Mouse (Mus musculus) embryonic facial prominence, embryonic 10.5 days (tissue): ENCODE results near the gene Neb. TPM values are rescaled to one million over a fixed set of nuclear protein-coding genes. Genes with fewer than 3 reads are reported as not detected.

Source experiments
- DNase-seq: peaks from one replicate; pipeline ENCODE4 v3.0.0-alpha.2; 2017; ENCODE audit warnings: low spot score
- H3K27ac ChIP-seq: fragments of 300-500 bp; sonication (generic); replicated peaks from 2 replicates; pipeline ENCODE4 v1.5.1; 2016; ENCODE audit warnings: mild to moderate bottlenecking
- H3K27me3 ChIP-seq: fragments of 300-500 bp; sonication (generic); replicated peaks from 2 replicates; pipeline ENCODE4 v1.6.1; 2016; ENCODE audit warnings: low read depth, mild to moderate bottlenecking; ENCODE audit not compliant: poor library complexity, severe bottlenecking
- H3K36me3 ChIP-seq: fragments of 300-500 bp; sonication (generic); replicated peaks from 2 replicates; pipeline ENCODE4 v1.6.1; 2016; ENCODE audit warnings: mild to moderate bottlenecking, moderate library complexity
- H3K4me1 ChIP-seq: fragments of 300-500 bp; sonication (generic); 2 replicates; pipeline ENCODE4 v1.6.1; 2016
- H3K4me3 ChIP-seq: fragments of 300-500 bp; sonication (generic); 2 replicates; pipeline ENCODE4 v1.5.1; 2016; ENCODE audit warnings: mild to moderate bottlenecking, moderate library complexity
- H3K9me3 ChIP-seq: fragments of 300-500 bp; sonication (generic); 2 replicates; pipeline ENCODE4 v1.6.1; 2016; ENCODE audit warnings: mild to moderate bottlenecking
- WGBS: fragments of 180-500 bp; shearing (Covaris S2); methylation state at CpG from one replicate; pipeline ENCODE4 v1.1.7; 2016; 5-methylcytosine and 5-hydroxymethylcytosine counted together
- polyA plus RNA-seq: library from polyadenylated mRNA; unstranded; fragments of >200 nt; fragmentation: Nextera tagmentation; extraction: Ambion mirVana; gene quantifications from 2 replicates; pipeline ENCODE4 v1.2.1, GENCODE M21; 2016

The Neb gene
- polyA plus RNA-seq, 1 experiment from 2014 or later: 1.00 TPM

DNA sequence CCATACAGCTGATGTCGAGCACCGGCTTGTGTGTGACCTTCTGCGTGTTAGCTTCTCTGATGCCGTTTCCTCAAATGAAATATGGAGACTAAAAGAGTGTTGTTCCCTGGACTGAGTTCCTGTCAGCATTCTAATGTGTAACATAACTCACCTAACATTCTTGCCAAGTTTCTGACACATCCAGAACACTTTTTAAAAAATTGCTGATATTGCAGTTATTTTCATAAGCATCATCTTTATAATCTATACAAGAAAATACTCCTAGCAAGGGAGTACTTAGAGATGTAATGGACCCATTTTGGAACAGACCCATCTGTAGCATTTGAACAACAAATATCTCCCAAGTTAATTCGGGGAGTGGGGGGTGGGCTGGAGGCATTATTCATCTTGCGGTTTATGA lies 8.7 kb downstream of the Neb start:
- Histone ChIP-seq H3K27me3 (no peaks in the 10 kb centered on the region), H3K36me3 (no peaks in the 10 kb centered on the region), H3K4me3 (no peak overlapping the region), H3K9me3 (no peaks in the 10 kb centered on the region), H3K27ac (no peak overlapping the region), H3K4me1 (peaks cover 10% of the 10 kb centered on the region; the same call in 1 of the 2 replicates)
- WGBS: 92% methylated on average over 6 of the region's 6 CpGs
- DNase-seq: no peak

DNA sequence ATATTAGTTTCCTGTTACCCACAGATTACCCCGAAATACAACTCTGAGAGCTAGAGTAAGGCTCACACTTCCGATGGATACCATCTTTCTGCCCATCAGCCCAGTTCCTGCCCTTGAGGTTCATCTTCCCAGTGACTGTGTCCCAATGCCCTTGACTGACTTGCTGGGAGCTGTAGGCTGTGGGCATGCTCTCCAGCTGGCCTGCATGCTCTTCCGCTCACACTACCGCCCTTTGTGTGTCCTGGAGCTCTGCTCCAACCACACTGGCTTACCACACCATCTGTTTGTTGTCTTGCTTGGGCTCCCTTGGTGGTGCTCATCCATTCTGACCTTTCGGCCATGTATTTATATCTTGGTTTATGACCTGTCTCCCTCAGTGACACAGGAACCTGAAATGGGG lies 10.6 kb downstream of the Neb start:
- no peaks in the 10 kb centered on the region for H3K9me3 ChIP-seq
- WGBS: 88% methylated on average over 5 of the region's 5 CpGs
- no peaks in the 10 kb centered on the region for H3K27me3 ChIP-seq
- no peak overlapping the region for H3K27ac ChIP-seq
- H3K36me3 ChIP-seq: no peaks in the 10 kb centered on the region
- peaks cover 10% of the 10 kb centered on the region; the same call in 1 of the 2 replicates for H3K4me1 ChIP-seq
- H3K4me3 ChIP-seq: no peak overlapping the region
- no peak for DNase-seq

- no peak overlapping the region for H3K4me3 ChIP-seq
- H3K4me1 ChIP-seq: peaks cover 10% of the 10 kb centered on the region; the same call in 1 of the 2 replicates
- no peaks in the 10 kb centered on the region for H3K27me3 ChIP-seq
- H3K36me3 ChIP-seq: no peaks in the 10 kb centered on the region
- no peak for DNase-seq
- no peak overlapping the region for H3K27ac ChIP-seq
- 77% methylated on average over 13 of the region's 13 CpGs for WGBS
- H3K9me3 ChIP-seq: no peaks in the 10 kb centered on the region
Measured at GRCm38 (mm10) chr2:52367248-52367647, 11.0 kb downstream of the Neb start.

DNA sequence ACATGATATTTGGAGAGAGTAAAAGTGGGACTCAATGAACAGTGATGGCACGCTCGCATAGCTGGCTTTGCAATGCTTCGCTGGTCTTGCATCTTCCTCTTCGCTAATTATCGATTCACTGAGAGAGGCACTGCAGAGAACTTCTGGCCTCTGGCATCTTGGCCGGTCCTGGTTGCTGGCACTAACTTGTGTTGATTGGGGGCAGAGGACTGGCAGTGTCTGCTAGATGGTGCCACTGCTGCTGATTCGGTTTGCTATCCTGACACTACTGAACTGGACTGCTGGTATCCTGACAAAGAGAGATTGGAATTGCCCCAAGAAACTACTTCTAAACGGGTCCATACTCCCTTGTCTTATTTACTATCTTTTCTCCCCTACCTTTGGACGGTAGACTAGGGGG lies 17.2 kb downstream of the Neb start:
- no peak overlapping the region for H3K27ac ChIP-seq
- H3K9me3 ChIP-seq: no peaks in the 10 kb centered on the region
- no peaks in the 10 kb centered on the region for H3K4me1 ChIP-seq
- no peaks in the 10 kb centered on the region for H3K36me3 ChIP-seq
- WGBS: 93% methylated on average over 9 of the region's 9 CpGs
- no peak overlapping the region for H3K4me3 ChIP-seq
- no peaks in the 10 kb centered on the region for H3K27me3 ChIP-seq
- no peak for DNase-seq

- no peak for DNase-seq
- Histone ChIP-seq H3K27me3 (no peaks in the 10 kb centered on the region), H3K4me3 (no peak overlapping the region), H3K9me3 (no peaks in the 10 kb centered on the region), H3K4me1 (no peaks in the 10 kb centered on the region), H3K27ac (no peak overlapping the region), H3K36me3 (no peaks in the 10 kb centered on the region)
- 76% methylated on average over 1 of the region's 1 CpGs for WGBS
Measured at GRCm38 (mm10) chr2:52359722-52360121, 18.6 kb downstream of the Neb start.

- H3K4me1 ChIP-seq: no peaks in the 10 kb centered on the region
- no peaks in the 10 kb centered on the region for H3K9me3 ChIP-seq
- 83% methylated on average over 5 of the region's 5 CpGs for WGBS
Measured at GRCm38 (mm10) chr2:52358156-52358555, 20.1 kb downstream of the Neb start.

DNA sequence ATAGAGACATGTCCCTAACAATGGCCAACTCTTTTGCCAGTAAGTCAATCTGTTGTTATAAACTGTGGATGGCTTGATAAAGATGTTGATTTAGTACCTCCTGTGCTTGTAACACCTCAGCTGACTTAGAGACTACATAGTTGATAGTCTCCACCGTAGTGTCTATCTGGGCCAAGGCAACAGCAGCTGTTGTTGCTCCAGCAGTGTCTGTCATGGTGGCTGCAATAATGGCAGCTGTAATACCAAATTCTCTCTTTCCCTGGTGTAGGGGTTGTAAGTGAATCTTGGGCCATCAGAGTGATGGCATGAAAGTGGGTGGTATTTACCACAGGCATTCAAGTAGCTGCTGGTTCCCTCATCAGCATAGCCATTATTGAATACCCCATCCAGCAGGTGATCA lies 27.2 kb downstream of the Neb start:
- no peak overlapping the region for H3K27ac ChIP-seq
- H3K27me3 ChIP-seq: no peaks in the 10 kb centered on the region
- no peaks in the 10 kb centered on the region for H3K36me3 ChIP-seq
- H3K9me3 ChIP-seq: no peaks in the 10 kb centered on the region
- DNase-seq: no peak
- H3K4me1 ChIP-seq: no peaks in the 10 kb centered on the region
- 87% methylated on average over 1 of the region's 1 CpGs for WGBS
- H3K4me3 ChIP-seq: no peak overlapping the region

More at GRCm38 (mm10) chr2:52358156-52358555, 20.1 kb downstream of the Neb start:
- Histone ChIP-seq H3K27ac (no peak overlapping the region), H3K27me3 (no peaks in the 10 kb centered on the region), H3K4me3 (no peak overlapping the region), H3K36me3 (no peaks in the 10 kb centered on the region)
- no peak for DNase-seq

DNA sequence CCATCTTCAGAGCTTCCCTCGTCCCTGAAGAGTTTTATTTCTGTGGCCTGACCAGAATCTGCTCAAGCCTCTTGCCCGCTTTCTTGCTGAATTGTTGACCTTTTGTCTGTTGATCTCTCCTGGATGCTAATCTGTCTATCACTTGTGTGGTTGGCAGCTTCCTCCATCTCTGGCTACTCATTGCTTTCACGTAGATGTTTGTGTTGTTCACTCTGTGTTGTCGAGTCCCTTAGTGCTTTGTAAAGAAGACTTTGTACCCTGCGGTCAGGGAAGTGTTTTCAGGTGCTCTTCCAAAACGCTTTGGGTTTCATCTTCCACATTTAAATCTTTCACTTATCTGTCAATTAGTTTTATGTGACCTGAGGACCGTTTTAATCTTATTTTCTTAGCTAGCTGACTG lies 37.3 kb downstream of the Neb start:
- no peak overlapping the region for H3K27ac ChIP-seq
- WGBS: 79% methylated on average over 7 of the region's 7 CpGs
- H3K4me1 ChIP-seq: no peaks in the 10 kb centered on the region

GRCm38 (mm10) chr2:52335556-52335955 lies 42.7 kb downstream of the Neb start:
- WGBS: 85% methylated on average over 13 of the region's 13 CpGs
- Histone ChIP-seq H3K27ac (no peak overlapping the region), H3K36me3 (no peaks in the 10 kb centered on the region), H3K9me3 (no peaks in the 10 kb centered on the region), H3K4me1 (no peaks in the 10 kb centered on the region), H3K4me3 (no peak overlapping the region), H3K27me3 (no peaks in the 10 kb centered on the region)
- no peak for DNase-seq

More for the DNA sequence above, 37.3 kb downstream of the Neb start:
- Histone ChIP-seq H3K36me3 (no peaks in the 10 kb centered on the region), H3K27me3 (no peaks in the 10 kb centered on the region), H3K9me3 (no peaks in the 10 kb centered on the region), H3K4me3 (no peak overlapping the region)
- no peak for DNase-seq

DNA sequence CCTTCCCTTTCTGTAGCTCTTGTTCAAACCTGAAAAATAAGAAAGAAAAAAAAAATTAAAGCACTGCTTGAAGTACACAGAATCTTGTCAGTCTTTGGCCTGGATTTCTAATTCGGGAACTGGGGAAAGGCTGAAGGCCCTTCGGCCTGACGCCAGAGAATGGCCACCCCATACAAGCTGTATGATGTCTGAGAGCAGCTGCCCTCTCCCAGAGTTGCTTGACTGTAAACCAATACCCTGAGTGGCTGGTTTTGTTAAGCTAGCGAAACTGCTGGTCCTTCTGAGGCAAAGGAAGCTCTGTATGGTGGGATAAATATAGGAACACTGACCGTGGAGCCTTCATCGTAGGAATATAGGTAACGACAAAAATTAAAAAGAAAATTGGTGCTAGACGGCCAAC lies 43.2 kb downstream of the Neb start:
- 90% methylated on average over 8 of the region's 8 CpGs for WGBS
- Histone ChIP-seq H3K4me1 (no peaks in the 10 kb centered on the region), H3K4me3 (no peak overlapping the region)

GRCm38 (mm10) chr2:52333535-52333934 lies 44.7 kb downstream of the Neb start:
- no peak for DNase-seq
- Histone ChIP-seq H3K36me3 (no peaks in the 10 kb centered on the region), H3K9me3 (no peaks in the 10 kb centered on the region), H3K4me1 (no peaks in the 10 kb centered on the region), H3K27ac (no peak overlapping the region), H3K4me3 (no peak overlapping the region), H3K27me3 (no peaks in the 10 kb centered on the region)
- WGBS: 43% methylated on average over 2 of the region's 2 CpGs

More for the DNA sequence above, 43.2 kb downstream of the Neb start:
- no peaks in the 10 kb centered on the region for H3K9me3 ChIP-seq
- no peaks in the 10 kb centered on the region for H3K36me3 ChIP-seq
- no peak for DNase-seq
- no peaks in the 10 kb centered on the region for H3K27me3 ChIP-seq
- H3K27ac ChIP-seq: no peak overlapping the region

DNA sequence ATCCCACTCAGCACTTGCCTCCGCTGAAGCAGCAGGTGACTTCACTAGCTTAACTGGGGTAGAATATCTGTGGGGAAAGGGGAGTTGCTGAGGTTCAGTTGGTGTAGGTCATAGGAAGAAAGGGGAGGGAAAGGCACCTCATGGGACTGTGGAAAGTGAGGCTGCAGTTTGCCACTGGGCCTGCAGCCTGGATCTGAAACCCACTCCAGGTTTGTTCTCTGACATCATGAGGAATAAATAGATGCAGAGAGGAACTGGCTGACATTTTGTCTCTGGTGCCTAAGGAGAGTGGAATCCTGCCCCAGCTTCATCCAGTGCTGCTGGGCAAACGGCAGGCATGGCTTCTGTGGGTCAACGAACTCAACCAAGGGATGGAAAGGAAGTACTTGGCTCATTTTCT lies 46.5 kb downstream of the Neb start:
- Histone ChIP-seq H3K4me3 (no peak overlapping the region), H3K4me1 (no peaks in the 10 kb centered on the region), H3K27me3 (no peaks in the 10 kb centered on the region), H3K27ac (no peak overlapping the region), H3K36me3 (no peaks in the 10 kb centered on the region), H3K9me3 (no peaks in the 10 kb centered on the region)
- 85% methylated on average over 3 of the region's 3 CpGs for WGBS
- no peak for DNase-seq

DNA sequence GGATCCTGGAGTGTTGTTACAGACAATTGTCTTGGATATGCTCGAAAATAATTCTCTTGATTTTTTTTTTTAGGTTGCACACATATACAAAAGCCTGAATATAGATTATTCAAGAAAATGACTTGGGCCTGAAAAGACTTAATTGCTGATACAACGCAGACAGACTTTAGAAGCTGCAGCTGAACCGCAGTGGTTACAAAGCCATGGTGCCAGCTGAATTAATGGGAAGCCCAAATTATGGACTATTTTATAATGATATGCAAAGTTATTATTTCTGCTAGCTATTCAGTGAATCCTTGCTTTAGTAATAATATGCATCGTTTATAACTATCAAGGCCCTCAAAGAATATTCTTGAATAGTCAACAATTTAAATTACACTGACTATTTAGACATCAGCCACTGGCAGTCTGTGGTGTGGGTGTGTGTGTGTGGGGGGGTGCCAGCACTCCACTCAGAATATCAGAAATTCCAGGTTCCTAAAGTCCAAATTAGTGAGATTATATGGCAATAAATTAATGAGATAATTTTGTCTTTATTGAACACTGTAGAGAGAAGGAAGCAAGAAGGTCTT lies 50.9 kb downstream of the Neb start:
- Histone ChIP-seq H3K9me3 (no peaks in the 10 kb centered on the region), H3K36me3 (no peaks in the 10 kb centered on the region), H3K4me1 (no peaks in the 10 kb centered on the region), H3K27ac (no peak overlapping the region), H3K4me3 (no peak overlapping the region), H3K27me3 (no peaks in the 10 kb centered on the region)
- WGBS: 87% methylated on average over 4 of the region's 4 CpGs
- no peak for DNase-seq
